24 mouse cellular contexts compared by ENCODE assay signal in genomic region chr9:69754712-69755111, GRCm38 (mm10). TPM values are rescaled to one million over a fixed set of nuclear protein-coding genes. Genes with fewer than 3 reads are reported as not detected.
DNase-seq lines count a peak whose midpoint lies in the region; ATAC-seq and TF ChIP-seq lines count a peak whose summit lies in the region.
"Had no signal": no experiment of that assay in that cellular context is flagged by ENCODE, and none has a peak within 500 bp of the region (broad histone marks: within the 10 kb centered on the region; RNA-seq: fewer than 3 reads in every experiment).

No protein-coding gene starts in this region.

- H3K9ac ChIP-seq in forebrain, embryonic 12.5 days, result no peak overlapping the region
- no peak overlapping the region for H3K9ac ChIP-seq in forebrain, embryonic 16.5 days (replicated peaks; ENCODE audit: low read depth, low read length)
- H3K9ac ChIP-seq in midbrain, embryonic 16.5 days (ENCODE audit: low read depth, low read length), result no peak overlapping the region
- H3K9ac ChIP-seq in kidney, embryonic 16.5 days (replicated peaks; ENCODE audit: low read length), result no peak overlapping the region
- H3K9ac ChIP-seq: embryonic facial prominence, embryonic 12.5 days; heart, embryonic 13.5 days; stomach, embryonic 15.5 days had no signal

- peaks cover 83% of the 10 kb centered on the region for H3K27me3 ChIP-seq in forebrain, embryonic 12.5 days
- H3K27me3 ChIP-seq in forebrain, embryonic 16.5 days (replicated peaks; ENCODE audit: control insufficient read depth, insufficient read depth, low read length), result peaks cover 66% of the 10 kb centered on the region
- H3K27me3 ChIP-seq in thymus, adult 2 months (ENCODE audit: control insufficient read depth, insufficient read depth, low read length), result peaks cover 10% of the 10 kb centered on the region; the same call in 1 of the 2 replicates
- peaks cover 23% of the 10 kb centered on the region for H3K27me3 ChIP-seq in midbrain, embryonic 16.5 days (ENCODE audit: control insufficient read depth, insufficient read depth, low read depth, low read length)
- peaks cover 72% of the 10 kb centered on the region for H3K27me3 ChIP-seq in kidney, embryonic 16.5 days (ENCODE audit: insufficient read depth, low read length)

- no peaks in the 10 kb centered on the region for H3K9me3 ChIP-seq in forebrain, embryonic 12.5 days
- no peaks in the 10 kb centered on the region; the same call in 1 of the 2 replicates for H3K9me3 ChIP-seq in forebrain, embryonic 16.5 days (ENCODE audit: control insufficient read depth, low read length)
- no peaks in the 10 kb centered on the region for H3K9me3 ChIP-seq in midbrain, embryonic 16.5 days (replicated peaks; ENCODE audit: control insufficient read depth, low read length, poor library complexity, severe bottlenecking)
- no peaks in the 10 kb centered on the region for H3K9me3 ChIP-seq in kidney, embryonic 16.5 days (ENCODE audit: low read length)
- H3K9me3 ChIP-seq: embryonic facial prominence, embryonic 12.5 days; heart, embryonic 13.5 days; stomach, embryonic 15.5 days had no signal

- H3K4me1 ChIP-seq in forebrain, embryonic 12.5 days, result peaks cover 36% of the 10 kb centered on the region
- H3K4me1 ChIP-seq in forebrain, embryonic 16.5 days (replicated peaks; ENCODE audit: control insufficient read depth, insufficient read depth, low read length), result no peaks in the 10 kb centered on the region; the same call in 1 of the 2 replicates
- peaks cover 22% of the 10 kb centered on the region for H3K4me1 ChIP-seq in thymus, adult 2 months (replicated peaks; ENCODE audit: control insufficient read depth, insufficient read depth, low read length)
- peaks cover 3% of the 10 kb centered on the region for H3K4me1 ChIP-seq in midbrain, embryonic 16.5 days (ENCODE audit: control insufficient read depth, insufficient read depth, low read length)
- H3K4me1 ChIP-seq in kidney, embryonic 16.5 days (ENCODE audit: insufficient read depth, low read length), result 0 out of 2 replicates have a peak, but pooled peaks cover 3% of the 10 kb centered on the region

- H3K36me3 ChIP-seq in forebrain, embryonic 12.5 days (replicated peaks), result no peaks in the 10 kb centered on the region
- H3K36me3 ChIP-seq in forebrain, embryonic 16.5 days (ENCODE audit: control insufficient read depth, insufficient read depth), result no peaks in the 10 kb centered on the region
- H3K36me3 ChIP-seq in thymus, adult 2 months (ENCODE audit: control insufficient read depth, insufficient read depth, low read length), result no peaks in the 10 kb centered on the region
- H3K36me3 ChIP-seq in midbrain, embryonic 16.5 days (ENCODE audit: control insufficient read depth, insufficient read depth, low read length), result no peaks in the 10 kb centered on the region
- no peaks in the 10 kb centered on the region for H3K36me3 ChIP-seq in kidney, embryonic 16.5 days (ENCODE audit: insufficient read depth, low read length)
- H3K36me3 ChIP-seq: embryonic facial prominence, embryonic 12.5 days; heart, embryonic 13.5 days; stomach, embryonic 15.5 days had no signal

- no peak overlapping the region for H3K27ac ChIP-seq in forebrain, embryonic 12.5 days
- H3K27ac ChIP-seq in forebrain, embryonic 16.5 days (ENCODE audit: low read length), result no peak overlapping the region
- no peak overlapping the region for H3K27ac ChIP-seq in thymus, adult 2 months (ENCODE audit: control insufficient read depth, insufficient read depth, low read length)
- H3K27ac ChIP-seq in midbrain, embryonic 16.5 days (ENCODE audit: low read length), result peak overlapping the region; percentile 33
- no peak overlapping the region for H3K27ac ChIP-seq in kidney, embryonic 16.5 days (ENCODE audit: low read length)
- H3K27ac ChIP-seq: embryonic facial prominence, embryonic 12.5 days; heart, embryonic 13.5 days; left cerebral cortex, adult 2 months; stomach, embryonic 15.5 days had no signal

- no peak for TF ChIP-seq POLR2A in thymus, adult 2 months (IDR thresholded peaks at IDR 0.05; ENCODE audit: control insufficient read depth, extremely low read depth, insufficient read depth, low read length, poor library complexity)

- no peak overlapping the region for H3K4me3 ChIP-seq in forebrain, embryonic 12.5 days (replicated peaks)
- H3K4me3 ChIP-seq in forebrain, embryonic 16.5 days (replicated peaks; ENCODE audit: low read length), result no peak overlapping the region
- H3K4me3 ChIP-seq in thymus, adult 2 months (ENCODE audit: control insufficient read depth, insufficient read depth, low read length), result no peak overlapping the region
- H3K4me3 ChIP-seq in midbrain, embryonic 16.5 days (ENCODE audit: low read depth, low read length), result no peak overlapping the region
- no peak overlapping the region for H3K4me3 ChIP-seq in kidney, embryonic 16.5 days (ENCODE audit: low read length)
- H3K4me3 ChIP-seq: embryonic facial prominence, embryonic 12.5 days; erythroblast, embryonic 14.5 days; heart, embryonic 13.5 days; left cerebral cortex, adult 2 months; myocyte; stomach, embryonic 15.5 days had no signal

- 2% methylated on average over 5 of the region's 5 CpGs for WGBS in forebrain, embryonic 12.5 days
- WGBS in forebrain, embryonic 16.5 days, result 1% methylated on average over 5 of the region's 5 CpGs
- WGBS in thymus, adult 2 months, result 28% methylated on average over 5 of the region's 5 CpGs
- 2% methylated on average over 5 of the region's 5 CpGs for WGBS in midbrain, embryonic 16.5 days
- WGBS in kidney, embryonic 16.5 days, result 16% methylated on average over 5 of the region's 5 CpGs

- DNase-seq in thymus, adult 2 months, result peak; percentile 1
- no peak for DNase-seq in thymus, postnatal 10 days (ENCODE audit: low spot score in 2 of 2)
- no peak for DNase-seq in ovary, postnatal 14 days (ENCODE audit: low spot score)
- DNase-seq: B cell, adult 2 months; cerebellum, adult 2 months; cerebellum, postnatal 36 days; gastrocnemius, postnatal 10 days; heart, adult 18-20 months; kidney, adult 9 months; kidney, postnatal 4 days; layer of hippocampus, adult 9-11 months; lung, adult 2 months had no signal

- H3K4me2 ChIP-seq in forebrain, embryonic 12.5 days, result peak overlapping the region; percentile 10; the same call in 1 of the 2 replicates
- H3K4me2 ChIP-seq in forebrain, embryonic 16.5 days (ENCODE audit: low read length), result no peak overlapping the region
- peak overlapping the region; percentile 5; the same call in 1 of the 2 replicates for H3K4me2 ChIP-seq in midbrain, embryonic 16.5 days (ENCODE audit: low read length)
- H3K4me2 ChIP-seq in kidney, embryonic 16.5 days (replicated peaks; ENCODE audit: low read depth, low read length), result no peak overlapping the region
- H3K4me2 ChIP-seq: embryonic facial prominence, embryonic 12.5 days; heart, embryonic 13.5 days; liver, embryonic 11.5 days; stomach, embryonic 15.5 days had no signal

- no peak for ATAC-seq in forebrain, embryonic 12.5 days (ENCODE audit: low FRiP score)
- ATAC-seq in forebrain, embryonic 16.5 days, result no peak
- ATAC-seq in midbrain, embryonic 16.5 days, result no peak
- ATAC-seq in kidney, embryonic 16.5 days (ENCODE audit: low FRiP score, low TSS enrichment), result no peak

- no peak for TF ChIP-seq CTCF in thymus, adult 2 months (IDR thresholded peaks at IDR 0.05; ENCODE audit: borderline replicate concordance, control insufficient read depth, extremely low read depth, insufficient read depth, low read length, poor library complexity)

RNA-seq across cellular contexts. Expression of gene Foxb1, which starts 6.0 kb away (rescaled TPM):
- 2.8 and 3.6 TPM in 2 replicates for polyA plus RNA-seq in forebrain, embryonic 12.5 days (2016; fragmentation: Nextera tagmentation; extraction: Ambion mirVana)
- polyA plus RNA-seq in forebrain, embryonic 16.5 days (2015; fragmentation: Nextera tagmentation; extraction: Ambion mirVana), result 0.21 and 0.86 TPM in 2 replicates
- polyA plus RNA-seq in thymus, adult 2 months (2012; rRNA removed), result 1.0 and 1.7 TPM in 2 replicates
- 12.0 and 15.4 TPM in 2 replicates for polyA plus RNA-seq in midbrain, embryonic 16.5 days (2015; fragmentation: Nextera tagmentation; extraction: Ambion mirVana)
- 0.05 and 0.09 TPM in 2 replicates for polyA plus RNA-seq in kidney, embryonic 16.5 days (2015; fragmentation: Nextera tagmentation; extraction: Ambion mirVana)
- polyA plus RNA-seq: erythroblast, embryonic 14.5 days; heart, embryonic 13.5 days; intestine, embryonic 14.5 days; liver, embryonic 11.5 days; lung, adult 2 months; myocyte had no signal

Comparison
In these comparisons a context has a peak if more than half of its experiments do, and no peak if none do; other contexts are left out.
1. H3K4me2 ChIP-seq: peak in forebrain, embryonic 12.5 days (single experiment) and midbrain, embryonic 16.5 days (single experiment); none in forebrain, embryonic 16.5 days (single experiment) and kidney, embryonic 16.5 days (single experiment).